Mouse (Mus musculus) E14TG2a.4 (cell line): ENCODE measurements around the gene Gm49355.
A peak's percentile ranks its signal among the peaks of the same experiment; 100 is the strongest.

Experiments used
- H3K27me3 ChIP-seq: 2 replicates; pipeline ENCODE4 v1.6.1; 2014; ENCODE audit warnings: low read length, control low read depth; ENCODE audit not compliant: insufficient read depth
- H3K36me3 ChIP-seq: 2 replicates; pipeline ENCODE4 v1.6.1; 2014; ENCODE audit warnings: low read length, control low read depth; ENCODE audit not compliant: insufficient read depth
- H3K4me1 ChIP-seq: replicated peaks from 2 replicates; pipeline ENCODE4 v1.6.1; 2014; ENCODE audit warnings: low read depth, low read length, control low read depth
- H3K4me3 ChIP-seq: replicated peaks from 2 replicates; pipeline ENCODE4 v1.5.1; 2014; ENCODE audit warnings: mild to moderate bottlenecking, low read length
- H3K9me3 ChIP-seq: 2 replicates; pipeline ENCODE4 v1.6.1; 2014; ENCODE audit warnings: low read length, control low read depth
- CTCF ChIP-seq: conservative IDR thresholded peaks from 2 replicates; pipeline ENCODE4 v1.5.1; 2014; ENCODE audit warnings: low read length
- NANOG ChIP-seq: IDR thresholded peaks from 2 replicates; pipeline ENCODE4 v1.6.1; 2014; ENCODE audit warnings: borderline replicate concordance, low read length, mixed read lengths
- POU5F1 ChIP-seq: IDR thresholded peaks from 2 replicates; pipeline ENCODE4 v1.6.1; 2014; ENCODE audit warnings: low read length, borderline replicate concordance

Gm49355 gene

GRCm38 (mm10) chr14:12340238-12341074 lies 56.7 kb downstream of the Gm49355 start:
- Histone ChIP-seq H3K4me3 (peak overlapping the region; percentile 49), H3K27me3 (peaks cover 95% of the 10 kb centered on the region), H3K36me3 (no peaks in the 10 kb centered on the region), H3K9me3 (no peaks in the 10 kb centered on the region), H3K4me1 (peaks cover 73% of the 10 kb centered on the region)
- TF ChIP-seq CTCF (no peak), NANOG (no peak), POU5F1 (no peak)

GRCm38 (mm10) chr14:12341075-12341788 lies 57.5 kb downstream of the Gm49355 start:
- Histone ChIP-seq H3K36me3 (no peaks in the 10 kb centered on the region), H3K27me3 (peaks cover 95% of the 10 kb centered on the region), H3K4me3 (peak overlapping the region; percentile 49), H3K9me3 (no peaks in the 10 kb centered on the region), H3K4me1 (peaks cover 80% of the 10 kb centered on the region)
- TF ChIP-seq NANOG (no peak), CTCF (no peak), POU5F1 (no peak)

DNA sequence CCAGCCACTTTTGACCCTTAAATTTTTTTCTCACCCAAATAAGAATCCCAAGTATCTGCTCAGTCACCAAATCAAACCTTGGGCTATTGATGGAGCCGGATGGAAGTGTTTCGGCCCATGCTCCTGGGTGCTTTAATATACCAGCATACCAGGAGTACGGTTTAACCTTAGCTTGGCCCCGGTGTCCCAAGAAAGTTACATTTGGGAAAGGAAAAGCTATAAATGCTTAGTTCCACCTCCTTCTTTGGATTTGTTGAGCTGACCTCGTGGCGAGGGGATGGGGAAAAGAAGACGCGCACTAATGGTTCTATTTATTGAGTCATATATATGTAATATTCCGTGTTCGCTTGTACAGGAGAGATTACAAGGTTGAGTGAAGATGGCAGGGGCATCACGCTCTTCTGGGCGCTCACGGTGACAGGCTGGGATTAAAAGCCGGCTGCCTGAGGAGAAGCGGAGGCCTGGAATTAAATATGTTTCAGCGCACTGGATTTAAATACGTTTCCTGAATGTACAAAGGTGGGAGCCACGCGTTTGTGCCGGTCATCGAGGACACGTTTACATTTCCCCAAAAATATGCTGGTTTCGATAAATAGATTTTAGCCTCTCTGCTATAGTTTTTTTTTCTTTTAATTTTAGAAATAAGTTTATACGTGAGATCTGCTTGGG lies 58.1 kb downstream of the Gm49355 start:
- H3K4me3 ChIP-seq = peak overlapping the region; percentile 49
- H3K4me1 ChIP-seq = peaks cover 87% of the 10 kb centered on the region
- no peaks in the 10 kb centered on the region for H3K9me3 ChIP-seq
- TF ChIP-seq POU5F1 (no peak), NANOG (no peak), CTCF (no peak)
- H3K36me3 ChIP-seq = no peaks in the 10 kb centered on the region
- H3K27me3 ChIP-seq = peaks cover 96% of the 10 kb centered on the region

DNA sequence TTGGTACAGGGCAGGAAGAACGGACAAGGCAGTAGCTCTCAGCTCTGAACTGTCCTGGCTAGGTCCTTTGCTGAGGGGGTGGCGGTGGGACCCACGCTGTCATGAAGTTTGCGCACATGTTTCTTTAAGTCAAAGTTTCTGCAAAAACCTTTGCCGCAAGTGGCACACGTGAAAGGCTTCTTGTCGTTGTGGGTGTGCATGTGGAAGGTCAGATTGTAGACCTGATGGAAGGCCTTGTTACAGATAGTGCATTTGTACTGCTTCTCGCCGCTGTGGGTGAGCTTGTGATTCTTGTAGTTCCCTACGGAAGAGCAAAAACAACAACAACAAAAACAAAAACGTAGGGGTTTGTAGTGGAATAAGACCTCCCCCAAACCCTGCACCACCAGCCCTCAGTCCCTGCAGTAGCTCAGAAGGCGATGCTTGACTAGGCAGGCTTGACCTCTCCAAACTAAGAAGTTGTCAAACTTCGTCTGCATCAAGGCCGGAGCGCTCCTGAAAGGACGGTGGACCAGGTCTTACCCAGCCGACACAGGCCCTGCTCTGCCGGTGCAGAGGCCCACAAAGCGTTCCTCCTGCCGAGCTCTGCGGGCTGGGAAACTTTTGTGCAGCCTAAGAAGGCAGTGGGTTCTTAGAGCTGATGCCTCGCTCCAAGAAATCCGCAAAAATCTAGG lies 58.8 kb downstream of the Gm49355 start:
- peaks cover 97% of the 10 kb centered on the region for H3K27me3 ChIP-seq
- H3K36me3 ChIP-seq = no peaks in the 10 kb centered on the region
- no peaks in the 10 kb centered on the region for H3K9me3 ChIP-seq
- TF ChIP-seq POU5F1 = no peak
- H3K4me3 ChIP-seq = no peak overlapping the region
- peaks cover 81% of the 10 kb centered on the region for H3K4me1 ChIP-seq

GRCm38 (mm10) chr14:12343451-12343941 lies 59.7 kb downstream of the Gm49355 start:
- no peaks in the 10 kb centered on the region for H3K9me3 ChIP-seq
- H3K36me3 ChIP-seq = no peaks in the 10 kb centered on the region
- H3K4me1 ChIP-seq = peaks cover 73% of the 10 kb centered on the region
- H3K4me3 ChIP-seq = peak overlapping the region; percentile 68; the same call in 1 of the 2 replicates
- H3K27me3 ChIP-seq = peaks cover 97% of the 10 kb centered on the region
- TF ChIP-seq CTCF (no peak), NANOG (no peak), POU5F1 (no peak)

- Histone ChIP-seq H3K9me3 (no peaks in the 10 kb centered on the region), H3K4me3 (peak overlapping the region; percentile 68), H3K4me1 (peaks cover 68% of the 10 kb centered on the region), H3K36me3 (no peaks in the 10 kb centered on the region), H3K27me3 (peaks cover 100% of the 10 kb centered on the region)
- TF ChIP-seq CTCF = no peak
- no peak for TF ChIP-seq POU5F1
- no peak for TF ChIP-seq NANOG
These were observed 60.4 kb downstream of the Gm49355 start for GRCm38 (mm10) chr14:12344061-12344745.

GRCm38 (mm10) chr14:12344746-12345240 lies 61.0 kb downstream of the Gm49355 start:
- Histone ChIP-seq H3K9me3 (no peaks in the 10 kb centered on the region), H3K36me3 (no peaks in the 10 kb centered on the region), H3K27me3 (peaks cover 100% of the 10 kb centered on the region), H3K4me1 (peaks cover 67% of the 10 kb centered on the region), H3K4me3 (peak overlapping the region; percentile 68)
- no peak for TF ChIP-seq POU5F1
- no peak for TF ChIP-seq NANOG
- TF ChIP-seq CTCF = no peak
